Mouse (Mus musculus) liver, embryonic 12.5 days (tissue): ENCODE measurements around the gene Gpr62. TPM values are rescaled to one million over a fixed set of nuclear protein-coding genes. Genes with fewer than 3 reads are reported as not detected.

Experiments used
- ATAC-seq: fragments of 200-750 bp; cut with Nextera tagmentation; 2 replicates; pipeline ENCODE4 v1.8.0; 2017; ENCODE audit warnings: moderate number of reproducible peaks, mild to moderate bottlenecking, moderate library complexity
- H3K27ac ChIP-seq: fragments of 300-500 bp; sonication (generic); 2 replicates; pipeline ENCODE4 v1.5.1; 2016; ENCODE audit warnings: mild to moderate bottlenecking
- H3K27me3 ChIP-seq: fragments of 300-500 bp; sonication (generic); replicated peaks from 2 replicates; pipeline ENCODE4 v1.6.1; 2016; ENCODE audit warnings: mild to moderate bottlenecking, moderate library complexity
- H3K36me3 ChIP-seq: fragments of 300-500 bp; sonication (generic); 2 replicates; pipeline ENCODE4 v1.6.1; 2016; ENCODE audit warnings: mild to moderate bottlenecking, moderate library complexity
- H3K4me1 ChIP-seq: fragments of 300-500 bp; sonication (generic); 2 replicates; pipeline ENCODE4 v1.6.1; 2016
- H3K4me2 ChIP-seq: fragments of 300-500 bp; sonication (generic); 2 replicates; pipeline ENCODE4 v1.6.1; 2016; ENCODE audit warnings: mild to moderate bottlenecking, moderate library complexity
- H3K4me3 ChIP-seq: fragments of 300-500 bp; sonication (generic); 2 replicates; pipeline ENCODE4 v1.5.1; 2016; ENCODE audit warnings: mild to moderate bottlenecking, moderate library complexity
- H3K9ac ChIP-seq: fragments of 300-500 bp; sonication (generic); 2 replicates; pipeline ENCODE4 v1.6.1; 2016; ENCODE audit warnings: mild to moderate bottlenecking, moderate library complexity
- H3K9me3 ChIP-seq: fragments of 300-500 bp; sonication (generic); replicated peaks from 2 replicates; pipeline ENCODE4 v1.6.1; 2016; ENCODE audit warnings: mild to moderate bottlenecking, moderate library complexity
- WGBS: fragments of 180-500 bp; shearing (Covaris S2); methylation state at CpG from one replicate; pipeline ENCODE4 v1.1.7; 2016; ENCODE audit not compliant: insufficient replicate concordance; 5-methylcytosine and 5-hydroxymethylcytosine counted together
- polyA plus RNA-seq: library from polyadenylated mRNA; unstranded; fragments of >200 nt; fragmentation: Nextera tagmentation; extraction: Ambion mirVana; gene quantifications from 2 replicates; pipeline ENCODE4 v1.2.1, GENCODE M21; 2016

Gpr62 gene
- polyA plus RNA-seq, 1 experiment from 2014 or later = 0.10 TPM

DNA sequence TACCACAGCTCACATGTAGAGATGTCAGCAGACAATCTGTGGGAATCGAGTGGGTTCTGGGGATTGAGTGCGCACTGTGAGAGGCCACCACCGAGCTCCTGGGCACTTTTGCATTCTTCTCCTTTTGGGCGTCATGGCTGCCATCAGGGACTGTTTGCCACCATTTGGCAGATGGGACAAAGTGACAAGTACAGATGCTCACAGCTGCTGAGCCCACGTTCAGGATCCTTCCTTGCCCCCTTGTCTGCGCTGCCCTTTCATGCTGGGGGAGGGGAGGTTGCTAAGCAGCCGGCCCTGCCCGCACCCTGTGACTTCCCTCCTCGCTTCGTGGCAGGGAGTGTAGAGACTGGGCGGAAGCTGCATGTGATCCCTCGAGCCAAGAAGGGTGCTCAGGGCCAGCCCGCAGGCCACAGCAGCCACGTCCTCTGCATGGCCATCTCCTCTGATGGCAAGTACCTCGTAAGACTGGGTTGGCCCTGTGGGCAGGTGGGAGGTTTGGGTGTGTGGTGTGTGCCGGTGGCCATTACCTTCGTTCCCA lies 16.9 kb upstream of the Gpr62 start:
- H3K36me3 ChIP-seq = peaks cover 76% of the 10 kb centered on the region
- WGBS = 77% methylated on average over 17 of the region's 17 CpGs
- no peak overlapping the region for H3K4me3 ChIP-seq
- H3K9me3 ChIP-seq = no peaks in the 10 kb centered on the region
- ATAC-seq = no peak
- H3K4me1 ChIP-seq = peaks cover 10% of the 10 kb centered on the region
- H3K27me3 ChIP-seq = no peaks in the 10 kb centered on the region
- no peak overlapping the region for H3K9ac ChIP-seq
- H3K4me2 ChIP-seq = no peak overlapping the region
- H3K27ac ChIP-seq = no peak overlapping the region

GRCm38 (mm10) chr9:106481676-106482075 lies 15.9 kb upstream of the Gpr62 start:
- WGBS = 86% methylated on average over 13 of the region's 13 CpGs
- Histone ChIP-seq H3K36me3 (peaks cover 76% of the 10 kb centered on the region), H3K9ac (no peak overlapping the region)

DNA sequence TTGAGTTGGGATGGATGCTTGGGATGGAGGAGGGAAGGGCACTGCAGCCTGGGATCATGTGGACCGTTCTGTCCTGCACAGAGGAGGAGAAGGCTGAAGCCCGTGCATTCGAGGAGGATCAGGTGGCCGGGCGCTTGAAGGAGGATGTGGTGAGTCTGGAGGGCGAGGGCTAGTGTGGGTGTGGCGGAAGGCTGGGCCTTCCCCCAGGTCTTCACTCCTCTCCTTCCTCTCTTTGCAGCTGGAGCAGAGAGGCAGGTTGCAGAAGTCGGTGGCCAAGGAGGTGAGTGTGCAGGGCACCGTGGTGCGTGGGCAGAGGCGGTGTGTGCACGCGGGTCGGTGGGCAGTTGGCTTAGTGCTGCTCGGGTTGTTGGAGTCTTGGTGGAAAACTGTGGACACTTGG lies 15.3 kb upstream of the Gpr62 start:
- Histone ChIP-seq H3K4me3 (no peak overlapping the region), H3K9me3 (no peaks in the 10 kb centered on the region), H3K27ac (no peak overlapping the region), H3K27me3 (no peaks in the 10 kb centered on the region), H3K4me1 (peaks cover 21% of the 10 kb centered on the region), H3K36me3 (peaks cover 74% of the 10 kb centered on the region), H3K9ac (no peak overlapping the region), H3K4me2 (no peak overlapping the region)
- ATAC-seq = no peak
- WGBS = 81% methylated on average over 15 of the region's 15 CpGs

More at GRCm38 (mm10) chr9:106481676-106482075, 15.9 kb upstream of the Gpr62 start:
- Histone ChIP-seq H3K27me3 (no peaks in the 10 kb centered on the region), H3K4me2 (no peak overlapping the region), H3K27ac (no peak overlapping the region), H3K4me1 (peaks cover 15% of the 10 kb centered on the region), H3K4me3 (no peak overlapping the region), H3K9me3 (no peaks in the 10 kb centered on the region)
- no peak for ATAC-seq

GRCm38 (mm10) chr9:106480541-106480940 lies 14.8 kb upstream of the Gpr62 start:
- Histone ChIP-seq H3K27ac (no peak overlapping the region), H3K9me3 (no peaks in the 10 kb centered on the region), H3K4me2 (no peak overlapping the region), H3K4me3 (no peak overlapping the region), H3K27me3 (no peaks in the 10 kb centered on the region), H3K36me3 (peaks cover 68% of the 10 kb centered on the region), H3K4me1 (peaks cover 27% of the 10 kb centered on the region), H3K9ac (no peak overlapping the region)
- 82% methylated on average over 7 of the region's 7 CpGs for WGBS
- ATAC-seq = no peak

DNA sequence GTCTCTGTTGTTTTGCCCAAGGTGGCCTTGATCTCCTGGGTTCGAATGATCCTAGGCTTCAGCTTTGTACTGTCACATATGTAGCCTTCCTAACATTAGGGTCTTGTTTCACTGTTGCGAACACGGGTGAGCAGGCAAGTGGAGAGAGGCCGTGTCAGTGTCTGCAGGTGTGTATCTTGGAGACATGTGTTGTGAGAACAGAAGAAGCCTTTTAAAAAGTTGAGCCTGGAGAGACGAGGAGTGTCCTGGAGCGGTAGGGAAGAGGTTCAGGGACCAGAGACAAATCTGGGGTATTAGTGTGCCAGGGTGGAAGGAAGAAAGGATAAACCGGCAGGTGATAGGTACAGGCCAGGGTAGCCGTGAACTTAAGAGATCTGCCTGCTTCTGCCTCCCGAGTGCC lies 12.4 kb upstream of the Gpr62 start:
- no peak overlapping the region for H3K27ac ChIP-seq

DNA sequence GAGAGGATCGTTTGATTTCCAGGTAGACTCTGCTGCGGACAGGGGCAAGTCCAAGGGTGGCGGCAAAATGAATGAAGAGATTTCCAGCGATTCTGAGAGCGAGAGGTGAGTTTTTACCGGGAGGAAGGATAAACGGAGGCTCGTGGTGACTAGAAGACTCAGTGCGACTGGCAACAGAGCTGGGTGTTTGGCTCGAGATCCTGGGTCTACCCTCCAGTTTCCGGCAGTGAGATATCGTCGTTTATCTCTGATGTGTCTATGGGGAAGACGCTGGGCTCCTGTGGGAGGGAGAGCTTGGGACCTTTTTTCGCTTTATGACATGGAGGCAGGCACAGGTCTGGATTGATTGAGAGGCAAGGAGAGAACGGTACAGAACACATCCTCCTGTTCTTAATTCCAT lies 11.9 kb upstream of the Gpr62 start:
- H3K4me2 ChIP-seq = peak overlapping the region; percentile 85
- WGBS = 1% methylated on average over 16 of the region's 16 CpGs
- peak overlapping the region; percentile 61 for H3K9ac ChIP-seq
- peak overlapping the region; percentile 69 for H3K4me3 ChIP-seq
- H3K9me3 ChIP-seq = no peaks in the 10 kb centered on the region
- no peak overlapping the region for H3K27ac ChIP-seq
- no peaks in the 10 kb centered on the region for H3K27me3 ChIP-seq
- ATAC-seq = no peak
- H3K36me3 ChIP-seq = peaks cover 39% of the 10 kb centered on the region
- H3K4me1 ChIP-seq = peaks cover 45% of the 10 kb centered on the region

More for the DNA sequence above, 12.4 kb upstream of the Gpr62 start:
- Histone ChIP-seq H3K36me3 (peaks cover 44% of the 10 kb centered on the region), H3K4me2 (peak overlapping the region; percentile 85), H3K9ac (peak overlapping the region; percentile 61), H3K4me1 (peaks cover 45% of the 10 kb centered on the region), H3K4me3 (peak overlapping the region; percentile 69), H3K27me3 (no peaks in the 10 kb centered on the region), H3K9me3 (no peaks in the 10 kb centered on the region)
- WGBS = 59% methylated on average over 9 of the region's 9 CpGs
- ATAC-seq = no peak

DNA sequence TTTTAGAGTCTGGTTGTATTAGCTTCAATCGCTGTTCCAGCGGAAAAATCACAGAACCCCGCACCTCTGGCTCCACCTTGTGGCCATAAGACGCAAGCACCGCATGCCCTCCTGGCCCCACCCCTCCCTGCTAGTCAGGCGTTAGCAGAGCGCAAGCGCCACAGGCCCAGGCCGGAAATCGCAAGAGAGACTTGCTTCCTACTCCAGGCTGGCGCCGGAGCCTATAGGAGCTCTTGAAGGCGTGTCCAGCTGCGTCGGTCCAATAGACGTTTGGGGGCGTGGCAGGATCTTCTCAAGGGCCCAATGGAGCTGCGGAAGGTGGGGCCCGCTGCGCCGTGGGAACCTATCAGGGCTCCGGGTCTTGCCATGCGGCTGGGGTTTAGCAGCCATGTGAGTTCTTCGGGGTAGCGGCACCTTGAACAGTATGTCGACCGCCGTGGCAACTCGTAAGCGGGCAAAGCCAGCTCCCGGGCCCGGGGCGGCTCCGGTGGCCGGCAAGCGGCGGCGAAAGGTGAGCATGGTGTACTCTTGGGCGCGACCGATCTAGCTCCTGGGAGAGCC lies 11.3 kb upstream of the Gpr62 start, which contains the start of gene Parp3:
TSS of gene Parp3 (minus strand) at position 26 of the 561 bp plus-strand sequence.
- no peaks in the 10 kb centered on the region for H3K9me3 ChIP-seq
- H3K27ac ChIP-seq = peak within 1 kb of the TSS; percentile 4; the same call in 1 of the 2 replicates
- H3K27me3 ChIP-seq = no peaks in the 10 kb centered on the region
- peak within 1 kb of the TSS; percentile 61 for H3K9ac ChIP-seq
- peak within 1 kb of the TSS; percentile 85 for H3K4me2 ChIP-seq
- H3K36me3 ChIP-seq = peaks cover 33% of the 10 kb centered on the region
- ATAC-seq = peak; percentile 97
- WGBS = under 1% methylated on average over 41 of the region's 41 CpGs
- H3K4me1 ChIP-seq = peaks cover 45% of the 10 kb centered on the region
- H3K4me3 ChIP-seq = peak within 1 kb of the TSS; percentile 69

GRCm38 (mm10) chr9:106476002-106476923 lies 10.5 kb upstream of the Gpr62 start:
- Histone ChIP-seq H3K4me3 (peak overlapping the region; percentile 8; the same call in 1 of the 2 replicates), H3K9ac (no peak overlapping the region), H3K36me3 (peaks cover 25% of the 10 kb centered on the region), H3K27me3 (0 out of 2 replicates have a peak, but pooled peaks cover under 1% of the 10 kb centered on the region), H3K4me1 (peaks cover 45% of the 10 kb centered on the region), H3K4me2 (peak overlapping the region; percentile 85), H3K9me3 (no peaks in the 10 kb centered on the region), H3K27ac (peak overlapping the region; percentile 4; the same call in 1 of the 2 replicates)
- WGBS = 13% methylated on average over 16 of the region's 16 CpGs
- ATAC-seq = peak; percentile 4

- H3K9me3 ChIP-seq = no peaks in the 10 kb centered on the region
Observed at GRCm38 (mm10) chr9:106475663-106476001, 9.9 kb upstream of the Gpr62 start, which contains the start of gene Rrp9. TSS of gene Rrp9 (plus strand) at chr9:106475963.

DNA sequence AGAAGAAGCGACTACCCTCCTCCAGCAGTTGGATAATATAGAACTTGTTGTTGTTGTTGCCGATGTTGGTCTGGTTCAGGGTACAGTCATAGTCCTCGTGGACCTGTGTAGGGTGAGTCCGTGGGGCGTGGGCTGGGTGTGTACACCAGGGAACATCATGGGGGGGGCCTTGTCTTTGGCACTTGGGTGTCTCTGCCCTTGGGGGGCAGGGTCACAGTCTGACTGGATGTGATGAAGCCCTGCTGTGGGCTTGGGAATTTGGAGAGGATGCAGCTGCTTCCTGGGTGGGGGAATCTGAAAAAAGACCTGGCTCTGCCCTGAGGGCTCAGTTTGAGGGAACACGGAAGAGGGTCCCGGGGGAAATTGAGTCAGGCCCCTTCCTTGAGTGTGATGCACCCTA lies 9.3 kb upstream of the Gpr62 start:
- H3K27me3 ChIP-seq = 0 out of 2 replicates have a peak, but pooled peaks cover 3% of the 10 kb centered on the region
- peaks cover 45% of the 10 kb centered on the region for H3K4me1 ChIP-seq
- no peak overlapping the region for H3K4me3 ChIP-seq
- H3K9me3 ChIP-seq = no peaks in the 10 kb centered on the region
- WGBS = 63% methylated on average over 7 of the region's 7 CpGs
- no peak for ATAC-seq
- H3K9ac ChIP-seq = no peak overlapping the region
- H3K4me2 ChIP-seq = peak overlapping the region; percentile 1; the same call in 1 of the 2 replicates
- H3K36me3 ChIP-seq = peaks cover 13% of the 10 kb centered on the region
- H3K27ac ChIP-seq = no peak overlapping the region

More at GRCm38 (mm10) chr9:106475663-106476001, 9.9 kb upstream of the Gpr62 start, which contains the start of gene Rrp9:
- H3K36me3 ChIP-seq = peaks cover 19% of the 10 kb centered on the region
- 0 out of 2 replicates have a peak, but pooled peaks cover 3% of the 10 kb centered on the region for H3K27me3 ChIP-seq
- H3K4me3 ChIP-seq = peak within 1 kb of the TSS; percentile 8; the same call in 1 of the 2 replicates
- ATAC-seq = no peak
- H3K27ac ChIP-seq = peak within 1 kb of the TSS; percentile 4; the same call in 1 of the 2 replicates
- peaks cover 45% of the 10 kb centered on the region for H3K4me1 ChIP-seq
- peak within 1 kb of the TSS; percentile 85 for H3K4me2 ChIP-seq
- WGBS = 72% methylated on average over 10 of the region's 10 CpGs
- H3K9ac ChIP-seq = no peak within 1 kb of the TSS

DNA sequence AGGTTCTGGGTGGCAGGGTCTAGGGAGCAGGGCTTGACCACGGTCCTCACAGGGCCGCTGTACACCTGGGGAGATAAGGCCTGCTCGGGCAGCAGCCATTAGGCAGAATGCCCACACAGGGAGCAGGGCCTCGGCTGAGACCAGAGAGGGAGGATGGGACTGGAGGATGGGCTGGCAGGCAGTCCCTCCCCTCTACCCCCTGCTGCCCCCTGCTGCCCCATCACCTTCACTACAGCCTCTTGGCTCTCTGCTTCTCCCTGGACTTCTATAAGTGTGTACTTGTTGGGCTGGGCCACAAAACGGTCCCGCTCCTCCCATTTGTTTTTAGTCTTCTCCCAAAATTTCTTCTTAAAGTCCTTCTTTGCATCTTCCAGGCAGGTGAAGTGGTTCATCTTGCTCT lies 8.7 kb upstream of the Gpr62 start:
- WGBS = 11% methylated on average over 6 of the region's 6 CpGs
- H3K27me3 ChIP-seq = 0 out of 2 replicates have a peak, but pooled peaks cover 3% of the 10 kb centered on the region
- H3K9me3 ChIP-seq = no peaks in the 10 kb centered on the region
- peaks cover 7% of the 10 kb centered on the region; the same call in 1 of the 2 replicates for H3K36me3 ChIP-seq
- no peak overlapping the region; the same call in 1 of the 2 replicates for H3K4me2 ChIP-seq
- H3K4me3 ChIP-seq = no peak overlapping the region
- H3K4me1 ChIP-seq = peaks cover 45% of the 10 kb centered on the region
- H3K9ac ChIP-seq = no peak overlapping the region
- H3K27ac ChIP-seq = no peak overlapping the region
- ATAC-seq = no peak
